Mouse (Mus musculus) T-helper 1 cell (primary cell): ENCODE results near the gene Pfkp.

Experiments
- in situ Hi-C: fragments of 300-600 bp; cut with MboI, MseI; formaldehyde crosslinking; loops from one replicate; pipeline ENCODE4 v1.15.1; 2025; ENCODE audit warnings: high pct_unique_total_duplicates

Pfkp gene

DNA sequence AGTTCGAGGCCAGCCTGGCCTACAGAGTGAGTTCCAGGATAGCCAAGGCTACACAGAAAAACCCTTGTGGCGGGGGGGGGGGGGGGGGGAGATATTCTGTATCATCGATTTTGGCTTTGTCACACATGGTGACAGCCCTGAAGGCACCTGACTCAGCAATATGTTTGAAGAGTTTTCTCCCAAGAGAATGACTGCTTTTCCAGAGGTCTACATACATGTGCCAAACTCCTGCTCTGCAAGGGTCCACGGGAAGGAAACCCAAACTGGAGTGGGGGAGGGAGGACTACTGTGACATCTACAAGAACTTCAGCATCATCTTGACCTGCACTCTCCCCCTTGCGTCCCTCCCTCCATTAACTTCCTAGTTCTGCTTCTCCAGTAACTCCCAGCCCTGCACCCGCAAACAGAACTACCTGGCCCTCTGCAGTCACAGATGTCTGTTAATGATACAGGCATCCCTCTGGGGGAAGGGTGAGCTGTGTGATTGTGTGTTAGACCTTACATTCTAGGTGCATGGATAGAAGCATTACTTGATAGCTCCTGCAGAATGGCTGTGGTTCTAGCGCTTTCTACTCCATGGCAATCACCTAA is 10.9 kb downstream of the Pfkp start:
- in situ Hi-C loops: loop anchor here (25.0 kb wide), 1 partner anchor 775 kb away; the partner anchor contains the start of gene Klf6

DNA sequence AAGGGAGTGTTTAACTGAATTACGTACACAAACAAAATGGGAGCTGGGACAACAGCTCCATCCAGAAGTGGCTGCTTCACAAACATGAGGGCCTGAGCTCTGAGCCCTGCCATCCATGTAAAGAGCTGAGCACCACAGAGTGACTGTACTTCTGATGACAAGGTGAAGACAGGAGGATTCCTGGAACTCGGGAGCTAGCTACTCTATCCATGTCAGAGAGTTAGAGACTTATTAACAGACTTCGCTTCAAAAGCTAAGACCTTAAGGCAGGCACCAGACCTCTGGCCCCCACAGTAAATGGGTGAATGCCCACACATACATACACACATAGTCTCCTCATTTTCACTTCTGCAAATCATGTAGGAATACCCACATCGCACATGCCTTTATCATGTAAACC is 11.6 kb downstream of the Pfkp start:
- in situ Hi-C loops: loop anchor here (25.0 kb wide), 1 partner anchor 775 kb away; the partner anchor contains the start of gene Klf6

DNA sequence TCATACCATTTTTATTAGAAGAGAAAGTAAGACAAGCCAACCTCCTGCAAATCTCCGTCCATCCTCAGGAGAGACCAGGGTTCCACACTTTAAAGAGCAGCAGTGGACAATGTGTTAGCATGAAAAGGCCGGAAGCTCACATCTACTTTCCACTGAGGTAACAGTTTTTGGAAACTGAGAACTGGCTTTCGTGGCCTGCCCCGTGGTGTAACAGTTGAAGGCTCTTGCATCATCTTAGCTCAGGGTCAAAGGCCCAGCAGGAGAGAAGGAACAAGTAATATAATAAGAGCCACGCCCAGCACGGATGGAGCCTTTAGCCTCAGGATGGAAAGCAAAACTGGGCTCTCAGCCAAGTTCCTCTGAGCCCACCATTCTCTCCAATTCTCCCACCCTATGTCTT is 12.1 kb downstream of the Pfkp start:
- in situ Hi-C loops: loop anchor here (25.0 kb wide), 1 partner anchor 774 kb away; the partner anchor contains the start of gene Klf6

DNA sequence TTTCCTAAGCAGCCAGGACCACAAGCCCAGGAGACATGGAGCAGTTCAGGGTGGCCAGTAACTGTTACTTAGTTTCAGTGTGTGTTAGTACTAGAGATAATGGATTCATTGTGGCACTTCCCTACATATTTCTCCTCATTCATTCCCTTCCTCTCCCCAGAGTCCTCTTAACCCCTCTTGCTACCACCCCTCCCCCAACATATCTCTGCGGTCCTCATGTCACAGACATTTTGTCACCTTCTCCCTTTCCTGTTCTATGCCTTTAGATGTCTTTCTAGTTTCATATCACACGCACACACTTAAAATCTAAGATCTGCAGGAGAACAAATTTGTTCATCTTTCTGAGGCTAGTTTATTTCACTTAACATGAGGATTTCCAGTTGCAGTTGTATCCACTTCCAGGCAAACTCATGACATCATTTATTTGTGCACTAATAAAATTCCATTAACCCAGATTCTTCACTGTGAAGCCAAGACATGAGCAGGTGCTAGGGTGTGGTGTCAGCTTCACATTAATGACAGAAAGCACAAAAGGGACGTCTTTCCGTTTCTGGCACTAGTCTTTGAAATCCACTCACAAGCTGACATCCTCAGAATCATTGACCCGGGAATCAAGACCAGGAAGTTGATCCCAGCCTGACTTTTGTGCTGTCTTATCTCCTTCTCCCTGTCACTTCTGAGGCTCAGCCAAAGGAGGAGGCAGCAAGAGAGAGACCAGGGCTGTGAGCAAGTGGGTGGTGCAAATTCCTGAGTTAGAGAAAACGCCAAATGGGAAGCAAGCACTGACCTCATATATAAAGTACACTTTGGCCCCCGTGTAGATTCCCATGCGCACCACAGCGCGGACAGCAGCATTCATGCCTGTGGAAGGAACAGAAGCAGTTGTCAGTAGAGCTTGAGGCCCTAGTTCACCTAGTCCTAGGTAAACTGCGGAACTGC is 13.2 kb downstream of the Pfkp start:
- in situ Hi-C loops: loop anchor here (25.0 kb wide), 1 partner anchor 773 kb away; the partner anchor contains the start of gene Klf6

DNA sequence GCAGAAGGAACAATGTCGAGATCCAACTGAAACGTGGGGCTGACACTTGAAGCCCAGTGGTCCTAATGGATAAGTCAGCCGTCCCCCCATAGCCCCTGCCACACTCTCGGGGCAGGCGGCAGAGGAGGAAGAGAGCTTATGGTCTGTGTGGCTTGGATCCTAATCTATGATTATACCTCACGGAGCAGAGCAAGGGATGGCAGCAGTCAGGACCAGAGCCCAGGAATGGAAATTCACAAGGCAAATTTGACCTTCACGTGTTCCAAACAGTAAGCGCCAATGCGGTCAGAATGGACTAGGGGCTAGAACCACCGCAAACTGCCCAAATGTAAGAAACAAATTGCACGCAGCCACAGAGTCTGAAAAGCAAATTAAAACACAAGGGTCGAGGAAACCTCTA is 14.5 kb downstream of the Pfkp start:
- in situ Hi-C loops: loop anchor here (5.0 to 25.0 kb wide), 2 partner anchors 57 to 772 kb away; partner anchors contain the start of gene Klf6

DNA sequence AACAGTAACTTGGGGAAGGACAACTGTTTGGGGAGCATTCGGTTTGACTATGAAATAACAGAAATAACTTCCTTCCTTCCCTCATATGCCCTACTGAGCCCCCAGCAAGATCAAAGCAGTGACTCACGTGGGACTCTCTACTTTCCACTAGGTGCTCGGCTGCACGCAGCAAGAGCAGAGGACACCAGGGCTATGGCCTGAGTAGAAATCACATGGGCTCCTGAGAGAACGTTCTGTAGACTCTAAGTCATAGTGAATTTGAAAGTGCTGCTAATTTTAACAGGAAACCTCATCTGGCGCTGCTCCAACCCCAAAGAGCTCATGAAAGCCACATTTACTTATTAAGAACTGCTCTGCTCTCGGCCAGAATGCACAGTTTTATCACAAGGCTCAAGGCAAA is 15.1 kb downstream of the Pfkp start:
- in situ Hi-C loops: loop anchor here (5.0 to 25.0 kb wide), 2 partner anchors 56 to 771 kb away; partner anchors contain the start of gene Klf6

DNA sequence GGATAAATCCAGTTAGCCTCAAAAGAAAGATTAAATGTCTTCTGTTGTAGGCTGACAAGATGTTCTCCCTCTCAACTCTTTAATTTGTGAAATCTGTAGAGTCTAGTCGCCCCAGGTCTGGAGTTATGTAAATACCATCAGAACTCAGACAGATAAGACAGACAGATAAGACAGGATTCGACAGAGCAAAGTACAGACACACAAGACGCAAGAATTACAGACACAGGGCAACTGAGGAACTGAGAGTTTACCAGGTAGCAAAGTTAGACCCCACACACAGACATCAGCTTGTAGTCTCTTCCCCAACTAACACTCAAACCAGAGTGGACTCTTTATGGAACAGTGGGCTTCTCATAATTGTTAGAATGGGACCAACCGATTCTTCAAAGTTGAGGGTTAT is 15.6 kb downstream of the Pfkp start:
- in situ Hi-C loops: loop anchor here (5.0 to 25.0 kb wide), 2 partner anchors 56 to 771 kb away; partner anchors contain the start of gene Klf6

DNA sequence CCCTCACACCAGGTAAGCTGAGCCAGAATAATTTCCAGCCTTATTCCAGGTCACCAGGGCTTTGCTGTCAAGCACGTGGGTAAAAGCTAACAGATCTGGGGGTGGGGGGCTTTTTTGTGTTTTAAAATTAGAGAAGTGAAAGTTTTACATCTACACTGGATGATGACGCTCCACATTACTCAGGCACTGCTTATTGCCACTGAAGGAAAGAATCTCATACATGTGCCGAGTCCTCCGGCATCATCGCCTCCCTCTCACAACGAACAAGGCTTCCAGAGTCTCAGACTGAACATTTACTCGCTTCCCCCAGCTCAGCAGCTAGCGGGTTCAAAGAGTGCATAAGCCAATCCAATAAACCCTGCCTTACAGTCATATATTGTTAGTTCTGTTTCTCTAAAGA is 16.1 kb downstream of the Pfkp start:
- in situ Hi-C loops: loop anchor here (5.0 to 25.0 kb wide), 2 partner anchors 55 to 770 kb away; partner anchors contain the start of gene Klf6

DNA sequence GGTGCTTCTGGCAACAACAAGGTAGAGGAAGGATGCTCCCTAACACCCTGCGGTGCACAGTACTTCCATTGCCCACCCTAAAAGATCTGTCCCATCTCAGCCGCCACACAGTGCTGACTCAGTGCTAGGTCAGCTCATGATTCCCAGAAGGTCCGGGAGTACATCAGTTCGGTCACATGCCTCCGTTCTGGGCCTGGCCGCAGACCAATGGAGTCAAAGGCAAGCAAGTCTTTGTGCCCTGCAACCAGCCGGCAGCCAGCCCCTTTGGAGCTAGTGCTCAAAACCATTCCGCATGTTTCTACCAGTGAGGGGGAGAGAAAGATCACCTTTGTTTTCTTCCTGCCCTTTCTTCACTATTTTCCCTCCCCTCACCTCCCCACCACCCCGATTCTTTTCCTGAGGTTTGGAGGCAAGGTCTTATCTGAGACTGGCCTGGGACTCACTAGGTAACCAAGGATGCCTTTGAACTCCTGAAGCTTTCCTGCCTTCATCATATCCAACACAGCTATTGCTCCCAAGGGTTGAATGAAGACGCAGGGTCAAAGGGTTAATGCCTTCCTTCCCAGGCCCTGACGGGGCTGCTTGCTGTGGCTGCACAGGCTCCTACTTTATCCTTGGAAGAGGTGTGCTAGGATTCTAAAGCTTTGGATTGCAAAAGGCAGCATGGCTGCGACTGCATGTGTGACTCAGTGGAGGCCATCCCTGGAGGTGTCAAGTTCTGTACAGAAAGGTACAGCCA is 16.6 kb downstream of the Pfkp start:
- in situ Hi-C loops: loop anchor here (5.0 to 25.0 kb wide), 2 partner anchors 55 to 770 kb away; partner anchors contain the start of gene Klf6

DNA sequence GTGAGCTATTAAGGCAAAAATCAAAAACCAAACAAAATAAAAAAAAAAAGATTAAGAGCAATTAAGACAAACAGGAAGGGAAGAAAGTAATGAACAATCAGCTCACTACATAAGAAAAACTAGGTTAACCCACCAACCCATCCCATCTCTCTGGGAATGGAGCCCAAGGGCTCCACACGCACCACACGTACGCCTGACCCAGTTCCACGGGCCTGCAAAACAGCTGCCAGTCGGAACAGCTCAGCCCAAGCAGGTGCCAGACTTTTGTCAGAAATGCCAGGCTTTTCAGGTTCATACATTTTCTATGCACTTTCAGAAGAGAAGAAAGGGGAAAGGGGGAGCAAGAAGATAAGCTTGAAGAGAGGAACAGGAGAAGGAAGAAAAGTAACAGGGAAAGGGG is 17.9 kb downstream of the Pfkp start:
- in situ Hi-C loops: loop anchor here (5.0 to 25.0 kb wide), 2 partner anchors 53 to 768 kb away; partner anchors contain the start of gene Klf6

DNA sequence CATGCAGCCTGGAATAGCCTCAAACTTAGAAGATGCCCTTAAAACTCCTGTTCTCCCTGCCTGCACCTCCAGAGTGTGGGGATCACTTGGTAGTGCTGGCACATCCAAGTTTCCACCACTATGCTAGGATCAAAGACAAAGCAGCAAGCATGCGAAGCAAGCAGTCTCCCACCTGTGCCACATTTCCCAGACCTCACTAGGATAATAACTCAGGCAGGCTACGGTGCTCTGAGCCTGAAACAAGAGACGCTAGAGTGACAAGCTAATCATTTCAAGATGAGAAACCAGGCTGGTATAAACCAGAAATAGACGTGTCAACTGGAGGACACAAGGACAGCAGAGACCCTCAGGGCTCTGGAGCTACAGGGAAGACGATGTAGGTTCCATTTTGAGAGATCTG is 18.6 kb downstream of the Pfkp start:
- in situ Hi-C loops: loop anchor here (5.0 to 25.0 kb wide), 2 partner anchors 53 to 768 kb away; partner anchors contain the start of gene Klf6

DNA sequence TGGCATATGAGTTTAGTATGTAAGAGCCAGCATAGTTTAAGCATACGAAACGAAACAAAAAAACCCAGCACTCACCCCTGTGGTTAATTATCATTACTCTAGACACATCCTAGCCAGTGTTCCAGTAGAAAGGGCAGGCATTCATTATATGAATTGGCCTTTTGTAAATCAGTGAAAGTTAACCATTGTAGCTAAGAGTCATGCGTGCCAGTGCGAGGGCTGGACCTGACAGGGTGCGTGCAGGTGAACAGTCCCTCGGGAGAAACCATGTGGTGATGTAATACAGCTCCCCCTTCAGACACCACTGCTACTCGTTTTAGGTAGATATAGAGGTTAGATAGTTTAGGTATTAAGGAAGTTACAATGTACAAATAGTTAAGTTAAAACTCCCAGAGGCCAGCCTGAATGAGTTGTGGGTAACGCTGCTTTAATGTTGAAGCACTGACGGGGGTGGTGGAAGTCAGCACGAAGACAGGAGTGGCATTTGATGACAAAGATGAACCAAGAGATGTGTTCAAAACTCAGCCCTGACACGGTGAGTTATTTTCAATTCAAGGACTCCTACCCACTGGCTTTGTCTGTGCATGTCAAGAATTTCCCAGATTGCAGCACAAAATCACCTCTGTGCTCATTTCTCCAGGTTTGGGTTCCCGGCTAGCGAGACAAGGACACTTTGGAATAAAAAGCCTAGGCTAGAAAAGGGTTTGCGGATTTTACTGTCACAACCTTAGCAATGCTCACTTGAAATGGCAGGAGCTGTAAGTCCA is 19.4 kb downstream of the Pfkp start:
- in situ Hi-C loops: loop anchor here (25.0 kb wide), 1 partner anchor 767 kb away; the partner anchor contains the start of gene Klf6

DNA sequence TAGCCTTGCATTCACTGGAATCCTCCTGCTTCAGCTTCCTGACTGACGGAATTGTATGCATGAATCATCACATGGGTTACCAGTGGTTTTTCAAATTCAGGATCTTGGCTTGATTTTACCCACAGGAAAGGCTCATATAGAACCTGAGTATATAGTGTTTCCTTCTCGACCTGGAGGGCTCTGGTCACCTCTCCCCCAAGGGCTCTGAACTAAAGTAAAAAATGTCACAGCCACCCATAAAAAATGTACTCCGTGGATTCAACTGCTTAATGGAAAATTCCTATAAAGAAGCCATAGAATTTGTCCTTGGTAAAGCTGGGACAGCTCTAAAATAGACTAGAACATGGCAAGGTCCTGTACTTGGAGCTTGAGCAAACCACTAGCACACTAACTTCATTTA is 20.3 kb downstream of the Pfkp start:
- in situ Hi-C loops: loop anchor here (25.0 kb wide), 1 partner anchor 766 kb away; the partner anchor contains the start of gene Klf6

DNA sequence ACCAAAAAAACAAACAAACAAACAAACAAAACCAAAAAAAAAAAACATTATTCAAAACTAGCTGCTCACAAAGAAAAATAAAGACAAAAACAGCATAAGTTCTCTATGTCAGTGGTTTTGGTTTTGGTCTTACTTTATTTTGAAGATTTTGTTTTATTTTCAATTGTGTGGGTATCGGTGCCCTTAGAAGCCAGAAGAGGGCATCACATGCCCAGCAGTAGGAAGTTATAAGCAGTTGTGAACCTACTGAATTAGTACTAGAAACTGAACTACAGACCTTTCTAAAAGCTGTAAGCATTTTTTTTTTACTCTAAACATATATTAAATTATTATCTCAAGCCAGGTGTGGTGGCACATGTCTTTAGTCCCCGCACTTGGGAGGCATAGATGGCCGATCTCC is 21.2 kb downstream of the Pfkp start:
- in situ Hi-C loops: loop anchor here (25.0 kb wide), 1 partner anchor 765 kb away; the partner anchor contains the start of gene Klf6

DNA sequence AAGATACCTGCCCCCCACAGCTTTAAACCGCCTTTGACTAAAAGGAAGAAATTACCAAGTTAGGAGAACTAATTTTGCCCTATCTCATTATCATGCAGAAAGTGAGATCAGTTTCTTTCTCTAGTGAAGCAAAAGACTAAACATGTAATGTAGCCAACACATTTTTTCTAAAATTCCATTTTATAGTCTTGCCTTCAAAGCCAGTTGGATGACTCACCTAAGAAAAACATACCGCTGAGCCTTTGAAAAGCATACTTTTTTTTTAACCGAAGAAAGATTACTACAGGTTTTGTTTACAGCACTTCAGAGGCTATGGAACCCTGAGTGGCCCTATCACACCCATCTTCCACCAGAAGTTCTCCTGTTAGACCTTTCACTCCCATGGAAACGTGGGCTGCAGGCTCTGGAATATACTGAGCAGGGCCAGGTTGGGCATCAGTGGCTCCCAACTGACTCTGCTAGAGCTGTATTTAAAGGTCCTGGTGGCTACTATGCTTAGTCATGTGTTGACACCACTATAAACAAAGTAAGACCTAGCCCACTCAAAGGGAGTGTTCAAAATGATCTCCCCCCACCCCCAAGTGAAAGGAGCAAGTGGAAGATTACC is 22.0 kb downstream of the Pfkp start:
- in situ Hi-C loops: loop anchor here (25.0 kb wide), 1 partner anchor 764 kb away; the partner anchor contains the start of gene Klf6

DNA sequence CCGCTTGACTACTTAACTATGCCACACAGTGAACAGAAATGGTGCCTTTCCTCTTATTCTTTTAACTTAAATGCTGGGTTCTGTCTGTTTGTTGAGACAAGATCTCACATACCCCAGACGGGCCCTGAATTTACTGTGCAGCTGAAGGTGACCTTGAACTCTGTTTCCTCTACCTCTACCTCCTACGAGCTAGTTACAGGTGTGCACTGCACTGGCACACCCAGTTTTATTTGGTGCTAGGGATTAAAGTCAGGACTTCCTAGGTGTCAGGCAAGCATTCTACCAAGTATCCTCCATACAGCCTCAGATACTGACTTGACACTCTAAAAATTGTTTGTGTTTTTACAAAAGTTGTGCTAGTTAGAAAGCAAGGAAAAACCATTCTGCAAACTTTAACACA is 22.6 kb downstream of the Pfkp start:
- in situ Hi-C loops: loop anchor here (25.0 kb wide), 1 partner anchor 764 kb away; the partner anchor contains the start of gene Klf6

DNA sequence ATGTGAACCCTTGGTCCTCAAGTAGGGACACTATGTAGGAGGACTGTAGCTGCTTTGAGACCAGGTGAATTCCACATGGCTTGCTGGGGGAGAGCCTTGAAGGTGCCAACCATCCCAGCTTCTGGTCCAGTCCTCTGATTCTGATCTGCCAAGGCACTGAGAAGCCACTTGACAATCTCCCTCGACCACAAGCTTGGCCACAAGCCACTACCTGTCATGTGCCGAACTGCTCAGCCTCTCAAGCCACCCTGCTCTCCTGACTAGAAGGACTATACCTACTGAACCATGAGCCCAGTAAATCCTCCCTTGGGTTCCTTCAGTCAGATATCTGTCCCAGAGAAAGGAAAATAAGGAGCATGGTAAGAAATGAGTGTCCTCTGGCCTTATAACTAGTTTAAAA is 24.0 kb downstream of the Pfkp start:
- in situ Hi-C loops: loop anchor here (25.0 kb wide), 1 partner anchor 762 kb away; the partner anchor contains the start of gene Klf6

DNA sequence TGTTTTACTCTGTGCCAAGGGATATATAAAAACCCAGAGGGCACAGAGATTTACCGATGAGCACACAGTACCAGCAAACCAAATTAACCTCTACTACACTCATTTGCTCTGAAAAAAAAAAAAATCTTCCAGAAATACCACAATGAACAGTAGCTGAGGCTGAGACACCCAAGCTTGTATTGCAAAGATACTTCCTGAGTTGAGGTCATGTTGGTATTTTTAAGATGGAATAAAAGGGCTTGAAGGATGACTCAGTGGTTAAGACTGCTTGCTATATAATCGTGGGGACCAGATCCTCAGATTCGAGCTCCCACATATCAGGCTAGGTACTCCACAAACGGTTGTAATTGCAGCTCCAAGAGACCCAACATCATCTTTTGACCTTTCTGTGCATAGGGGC is 24.5 kb downstream of the Pfkp start:
- in situ Hi-C loops: no loop called here

DNA sequence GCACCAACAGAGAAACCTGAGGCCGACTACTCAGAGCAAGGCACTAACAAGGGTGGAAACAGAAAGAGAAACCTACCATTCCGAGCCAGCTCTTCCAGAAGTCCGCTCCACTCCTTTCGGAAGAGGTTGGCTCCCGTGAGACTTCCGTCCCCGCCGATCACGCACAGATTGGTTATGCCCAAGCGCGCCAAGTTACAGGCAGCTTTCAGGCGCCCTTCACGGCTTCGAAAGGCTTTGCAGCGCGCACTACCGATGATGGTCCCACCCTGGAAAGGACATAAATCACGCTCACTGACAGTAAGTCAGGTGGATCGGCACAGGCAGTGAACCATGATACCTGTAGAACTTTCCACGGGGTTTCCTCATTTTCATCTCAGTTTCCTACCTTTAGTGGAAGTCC is 26.7 kb downstream of the Pfkp start:
- in situ Hi-C loops: no loop called here

DNA sequence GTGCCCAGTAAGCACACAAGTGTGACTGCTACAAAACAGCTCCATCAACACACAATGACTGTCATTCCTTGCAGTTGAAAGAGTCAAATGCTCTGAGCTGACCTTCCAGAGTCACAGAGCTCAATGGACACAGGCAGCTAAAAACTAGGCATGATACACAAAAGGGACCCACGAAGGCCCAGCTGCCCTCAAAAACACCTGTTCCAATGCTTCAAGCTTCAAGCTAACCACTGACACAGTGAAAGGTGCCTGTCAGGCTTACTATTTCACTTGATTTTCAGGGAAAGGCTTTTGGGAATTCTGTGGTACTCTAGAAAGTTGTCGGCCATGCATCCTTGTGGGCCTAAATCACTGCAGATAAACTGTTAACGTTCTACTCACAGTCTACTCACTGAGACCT is 28.3 kb downstream of the Pfkp start:
- in situ Hi-C loops: no loop called here
